Mouse (Mus musculus): ENCODE measurements around the gene Msx3.

DNA sequence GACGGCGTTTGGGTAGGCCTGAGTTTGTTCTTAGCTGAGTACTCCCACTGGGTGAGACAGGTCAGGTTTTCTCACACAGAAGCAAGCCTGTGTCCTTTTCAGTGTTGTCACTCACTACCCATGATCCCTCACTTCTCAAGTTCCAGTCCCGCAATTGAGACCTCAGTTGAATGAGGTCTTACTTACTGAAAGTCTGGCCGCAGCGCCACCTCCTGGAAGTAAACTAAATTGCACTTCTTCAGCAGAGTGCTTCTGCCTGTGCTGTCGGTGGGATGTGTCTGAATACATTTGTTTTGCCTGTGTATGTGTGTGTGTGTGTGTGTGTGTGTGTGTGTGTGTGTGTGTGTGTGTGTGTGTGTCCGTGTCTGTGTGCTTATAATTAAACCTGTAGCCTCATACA is 14.2 kb upstream of the Msx3 start:
- no peak for TF ChIP-seq EP300 (IDR thresholded peaks at IDR 0.05; ENCODE audit: insufficient read depth, low read depth, low read length)
- peak; percentile 73 for TF ChIP-seq CTCF (IDR thresholded peaks at IDR 0.05; ENCODE audit: low read depth, low read length)
- TF ChIP-seq POLR2A (IDR thresholded peaks at IDR 0.05; ENCODE audit: insufficient read depth, low read length) = no peak

All from ES-Bruce4 (cell line).